Mouse (Mus musculus) gastrocnemius, postnatal 10 days (tissue): Measurements from ENCODE around the gene Ccdc171. TPM values are rescaled to one million over a fixed set of nuclear protein-coding genes. Genes with fewer than 3 reads are reported as not detected.
A peak's percentile ranks its signal among the peaks of the same experiment; 100 is the strongest.
"Not testable (repeated sequence)": the region's sequence is repeated elsewhere in the genome, so short reads cannot be mapped to it uniquely, and the experiment has no call there.

Experiments used
- DNase-seq: peaks from one replicate; pipeline ENCODE4 v3.0.0; 2021; ENCODE audit warnings: mixed read lengths
- total RNA-seq, 2 experiments: library from RNA; stranded (reverse); gene quantifications; 2 replicates each; pipeline ENCODE4 v1.2.3; 2021

Ccdc171 gene
- total RNA-seq, 2 experiments from 2014 or later = 1.0 to 1.2 TPM

GRCm38 (mm10) chr4:83526270-83526987 lies 1.1 kb downstream of the Ccdc171 start:
- DNase-seq = no peak

- no peak for DNase-seq
Observed at GRCm38 (mm10) chr4:83526988-83527334, 1.6 kb downstream of the Ccdc171 start.

GRCm38 (mm10) chr4:83527921-83528320 lies 2.6 kb downstream of the Ccdc171 start:
- no peak for DNase-seq

GRCm38 (mm10) chr4:83530060-83530459 lies 4.7 kb downstream of the Ccdc171 start:
- not testable (repeated sequence) for DNase-seq

GRCm38 (mm10) chr4:83533168-83533911 lies 8.0 kb downstream of the Ccdc171 start:
- no peak for DNase-seq

- DNase-seq = no peak
Observed at GRCm38 (mm10) chr4:83534024-83534423, 8.7 kb downstream of the Ccdc171 start.

GRCm38 (mm10) chr4:83549501-83549900 lies 24.2 kb downstream of the Ccdc171 start:
- peak; percentile 14 for DNase-seq

GRCm38 (mm10) chr4:83567190-83568113 lies 42.1 kb downstream of the Ccdc171 start:
- no peak for DNase-seq

- peak; percentile 6 for DNase-seq
Observed at GRCm38 (mm10) chr4:83568145-83568544, 42.8 kb downstream of the Ccdc171 start.

- no peak for DNase-seq
Observed at GRCm38 (mm10) chr4:83570569-83570968, 45.2 kb downstream of the Ccdc171 start.

- DNase-seq = no peak
Observed at GRCm38 (mm10) chr4:83571033-83571432, 45.7 kb downstream of the Ccdc171 start.

- no peak for DNase-seq
Observed at GRCm38 (mm10) chr4:83572521-83572920, 47.2 kb downstream of the Ccdc171 start.

GRCm38 (mm10) chr4:83576315-83576714 lies 51.0 kb downstream of the Ccdc171 start:
- DNase-seq = no peak

GRCm38 (mm10) chr4:83580157-83580556 lies 54.8 kb downstream of the Ccdc171 start:
- DNase-seq = no peak

- DNase-seq = no peak
Observed at GRCm38 (mm10) chr4:83587563-83587962, 62.2 kb downstream of the Ccdc171 start.

- DNase-seq = no peak
Observed at GRCm38 (mm10) chr4:83596486-83596885, 71.1 kb downstream of the Ccdc171 start.

GRCm38 (mm10) chr4:83611111-83611510 lies 85.8 kb downstream of the Ccdc171 start:
- DNase-seq = no peak

GRCm38 (mm10) chr4:83623021-83623711 lies 97.8 kb downstream of the Ccdc171 start:
- DNase-seq = not testable (repeated sequence)

GRCm38 (mm10) chr4:83623732-83624131 lies 98.4 kb downstream of the Ccdc171 start:
- DNase-seq = no peak

GRCm38 (mm10) chr4:83651453-83651852 lies 126.1 kb downstream of the Ccdc171 start:
- no peak for DNase-seq

GRCm38 (mm10) chr4:83655396-83655795 lies 130.1 kb downstream of the Ccdc171 start:
- DNase-seq = no peak

- no peak for DNase-seq
Observed at GRCm38 (mm10) chr4:83656571-83656970, 131.2 kb downstream of the Ccdc171 start.
